Mouse (Mus musculus): ENCODE data around the gene Cd3eap. TPM values are rescaled to one million over a fixed set of nuclear protein-coding genes. Genes with fewer than 3 reads are reported as not detected.

Gene Cd3eap
- polyA plus RNA-seq, 3 experiments from 2014 or later: 8.9 to 22.4 (median 17.6) TPM

- ATAC-seq: no peak
Observed at GRCm38 (mm10) chr7:19331910-19332309, 27.4 kb downstream of the Cd3eap start.

- ATAC-seq: no peak
Observed at GRCm38 (mm10) chr7:19328425-19328824, 30.9 kb downstream of the Cd3eap start.

DNA sequence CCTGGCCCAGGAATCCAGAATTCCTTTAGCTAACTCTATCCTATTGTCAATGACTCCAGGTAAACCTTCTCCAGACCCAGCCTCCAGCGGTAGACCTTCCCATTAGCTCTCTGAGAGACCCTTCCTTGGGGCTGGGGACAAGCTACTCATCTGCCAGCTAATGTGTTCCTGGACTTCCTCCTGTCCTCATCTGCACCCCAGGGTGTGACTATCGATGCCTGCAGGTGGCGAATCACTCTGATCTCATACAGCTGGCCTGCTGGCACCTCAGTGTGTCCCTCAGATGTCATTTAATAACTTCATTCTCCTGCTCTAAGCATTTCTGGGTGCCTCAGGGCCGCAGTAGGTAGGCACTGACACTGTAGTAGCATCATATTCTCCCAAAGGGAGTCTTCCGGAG, 31.5 kb downstream of the Cd3eap start:
- no peak for ATAC-seq

- ATAC-seq: no peak
Observed at GRCm38 (mm10) chr7:19327128-19327527, 32.2 kb downstream of the Cd3eap start.

GRCm38 (mm10) chr7:19326359-19326758, 32.9 kb downstream of the Cd3eap start:
- peak; percentile 11 for ATAC-seq

DNA sequence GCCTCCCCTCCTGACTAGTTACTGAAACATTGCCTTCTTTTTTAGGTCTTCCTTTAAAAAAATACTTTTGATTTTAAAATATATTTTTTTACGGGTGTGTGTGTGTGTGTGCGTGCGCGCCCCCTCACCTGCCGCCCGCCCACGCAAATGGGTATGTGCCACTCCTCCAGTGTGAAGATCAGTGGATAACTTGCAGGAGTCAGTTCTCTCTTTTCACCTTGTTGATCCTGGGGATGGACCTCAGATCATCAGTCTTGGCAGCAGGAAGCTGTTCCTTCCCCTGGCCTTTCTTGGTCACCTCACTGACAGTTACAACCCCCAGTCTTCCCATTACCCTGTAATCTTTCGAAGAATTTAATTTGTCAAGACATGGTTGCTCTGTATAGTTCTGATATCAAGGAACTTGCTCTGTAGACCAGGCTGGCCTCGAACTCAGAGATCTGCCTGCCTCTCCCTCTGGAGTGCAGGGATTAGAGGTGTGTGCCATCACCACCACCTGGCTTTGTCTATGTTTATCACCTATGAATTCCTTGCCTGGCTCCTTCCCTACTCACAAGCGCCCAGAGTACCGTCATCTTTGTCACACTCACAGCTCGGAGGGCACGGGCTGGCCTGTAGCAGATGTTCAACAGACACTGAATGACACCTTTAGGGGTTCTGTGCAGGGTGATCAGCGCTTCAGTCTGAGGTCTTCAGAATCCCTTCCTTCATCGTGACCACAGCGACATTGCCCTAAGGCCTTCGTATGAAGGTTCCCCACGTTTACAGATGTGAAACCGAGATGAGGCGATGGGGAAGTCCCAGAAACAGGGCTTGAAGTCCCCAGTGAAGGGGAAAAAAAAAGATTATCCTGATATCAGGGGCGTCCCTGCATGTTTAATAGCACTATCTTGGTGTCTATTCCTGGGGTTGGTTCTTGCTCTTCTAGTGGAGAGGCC, 33.8 kb downstream of the Cd3eap start:
- ATAC-seq: peak; percentile 60

GRCm38 (mm10) chr7:19324221-19324620, 35.1 kb downstream of the Cd3eap start:
- no peak for ATAC-seq

GRCm38 (mm10) chr7:19322489-19322888, 36.8 kb downstream of the Cd3eap start:
- ATAC-seq: no peak

DNA sequence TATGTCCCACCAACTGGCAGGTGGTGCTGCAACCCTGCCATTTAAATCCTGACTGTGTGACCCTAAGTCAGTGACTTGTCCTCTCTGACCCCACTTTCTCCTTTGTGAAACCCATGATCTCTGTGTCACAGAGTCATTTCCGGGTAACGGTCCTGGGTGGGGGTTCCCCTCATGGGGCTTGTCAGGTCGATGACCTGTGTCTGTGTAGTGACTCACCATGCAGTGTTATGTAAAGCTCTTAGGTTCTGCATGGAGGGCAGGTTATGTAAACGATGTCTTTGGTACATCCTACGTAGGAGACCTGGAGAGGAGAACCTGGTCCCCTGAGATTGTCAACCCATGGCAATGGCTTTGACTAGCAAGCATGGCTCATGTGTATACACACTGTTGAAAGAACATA, 37.8 kb downstream of the Cd3eap start:
- peak; percentile 56 for ATAC-seq

GRCm38 (mm10) chr7:19320637-19321036, 38.6 kb downstream of the Cd3eap start:
- ATAC-seq: no peak

DNA sequence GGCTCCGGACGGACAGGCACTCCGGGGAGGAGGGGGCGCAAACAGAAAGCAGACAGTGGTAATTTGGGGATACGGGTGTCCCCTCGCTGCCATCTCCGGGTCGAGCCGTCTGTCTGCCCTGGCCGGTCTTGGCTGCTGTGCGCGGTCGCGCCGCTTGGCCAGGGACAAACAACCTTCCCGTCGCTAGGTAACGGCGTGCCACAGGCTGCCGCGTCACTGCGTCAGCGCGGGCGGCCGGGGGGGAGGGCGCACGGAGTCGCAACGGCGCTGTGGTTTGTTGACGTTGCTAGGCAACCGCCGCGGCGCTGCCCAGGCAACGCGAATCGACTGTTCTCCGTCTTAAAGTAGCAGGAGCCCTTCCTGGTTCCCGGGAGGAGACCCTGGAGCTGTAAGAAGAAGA, 39.4 kb downstream of the Cd3eap start:
- peak; percentile 88 for ATAC-seq

- ATAC-seq: no peak
Observed at GRCm38 (mm10) chr7:19319458-19319857, 39.8 kb downstream of the Cd3eap start.

GRCm38 (mm10) chr7:19318676-19319075, 40.6 kb downstream of the Cd3eap start:
- ATAC-seq: no peak

DNA sequence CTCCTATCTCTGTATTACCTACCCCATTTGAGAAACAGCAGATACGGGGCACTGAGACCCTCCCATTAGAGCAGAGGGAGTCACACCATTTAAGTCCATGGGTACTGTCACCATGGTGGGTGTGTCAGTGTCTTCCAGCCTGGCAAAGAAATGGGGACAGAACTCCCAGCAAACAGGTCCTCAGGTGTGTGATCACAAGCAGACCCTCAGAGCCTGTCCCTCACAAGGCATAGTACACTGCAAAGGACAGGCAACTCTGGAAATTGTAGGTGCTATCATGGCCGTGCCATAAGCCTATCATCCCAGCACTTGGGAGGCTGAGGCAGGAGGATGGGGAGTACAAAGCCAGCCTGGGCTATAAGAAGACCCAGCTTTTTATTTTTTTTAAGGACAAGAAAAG, 41.1 kb downstream of the Cd3eap start:
- ATAC-seq: no peak

GRCm38 (mm10) chr7:19316451-19317161, 42.7 kb downstream of the Cd3eap start:
- no peak for ATAC-seq

- no peak for ATAC-seq
Observed at GRCm38 (mm10) chr7:19314033-19314432, 45.2 kb downstream of the Cd3eap start.

GRCm38 (mm10) chr7:19311991-19312390, 47.3 kb downstream of the Cd3eap start:
- no peak for ATAC-seq

DNA sequence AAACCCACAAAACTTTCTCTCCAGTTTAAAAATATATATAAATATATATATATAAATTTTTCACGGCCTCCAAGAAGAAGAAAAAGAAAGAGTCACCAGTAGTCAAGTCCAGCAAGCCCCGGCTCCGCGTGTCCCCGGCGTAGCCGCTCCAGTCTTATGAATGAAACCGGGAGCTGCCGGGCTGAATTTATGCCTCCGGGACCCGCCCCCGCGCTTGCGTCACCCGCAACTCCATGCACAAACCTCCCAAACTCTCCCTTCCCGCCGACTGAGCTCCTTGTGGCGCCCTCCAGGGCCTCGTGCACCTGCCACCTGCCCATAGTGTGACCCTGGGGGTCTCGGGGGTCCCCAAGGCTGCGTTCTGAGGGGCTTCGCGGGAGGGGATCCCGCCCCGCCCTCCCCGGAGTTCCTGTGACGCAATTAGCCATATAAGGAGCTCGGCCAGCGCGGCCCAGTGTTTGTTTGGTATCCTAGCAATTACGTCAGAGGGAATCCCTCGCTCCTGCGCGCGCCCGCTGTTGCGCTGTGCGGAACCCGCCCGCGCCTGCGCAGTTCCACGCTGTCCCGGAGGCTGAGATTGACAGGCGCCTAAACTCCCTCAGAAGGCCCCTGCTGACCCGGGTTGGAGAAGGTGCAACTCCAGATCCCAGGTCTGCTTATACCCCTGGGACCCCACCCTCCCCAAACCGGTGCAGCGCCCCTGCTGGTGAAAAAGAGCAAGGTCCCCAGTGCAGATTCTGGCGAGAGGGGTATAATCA, 49.2 kb downstream of the Cd3eap start, which contains the start of gene Fosb:
TSS of gene Fosb (minus strand) at position 168 of the 758 bp plus-strand sequence.
- ATAC-seq: peak; percentile 77

DNA sequence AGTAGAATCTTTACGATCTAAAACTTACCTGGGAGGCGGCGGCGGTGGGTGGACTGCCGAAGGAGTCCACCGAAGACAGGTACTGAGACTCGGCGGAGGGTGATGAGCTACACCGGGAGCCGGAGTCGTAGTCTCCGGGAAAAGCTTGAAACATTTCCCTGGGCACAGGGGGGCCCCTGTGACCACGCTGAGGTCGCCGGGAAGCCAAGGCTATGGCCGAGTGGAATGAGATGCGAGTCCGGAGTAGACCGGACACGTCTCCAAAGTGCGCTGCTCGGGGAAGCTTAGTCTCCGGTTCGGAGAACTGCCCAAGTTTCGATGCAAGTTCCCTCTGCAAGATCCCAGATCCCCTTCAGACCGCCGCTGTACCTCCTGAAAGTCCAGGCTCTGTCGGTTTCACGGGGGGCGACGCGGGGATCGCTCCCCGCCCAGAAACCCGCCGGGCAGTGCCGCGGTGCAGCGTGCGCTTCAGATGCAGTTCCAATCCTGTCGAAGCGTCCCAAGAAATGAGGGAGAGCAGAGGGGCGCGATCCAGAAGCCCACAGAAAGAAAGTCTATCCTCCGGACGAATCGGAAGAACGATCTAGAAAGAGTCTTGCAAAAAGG, 49.9 kb downstream of the Cd3eap start:
- no peak for ATAC-seq

DNA sequence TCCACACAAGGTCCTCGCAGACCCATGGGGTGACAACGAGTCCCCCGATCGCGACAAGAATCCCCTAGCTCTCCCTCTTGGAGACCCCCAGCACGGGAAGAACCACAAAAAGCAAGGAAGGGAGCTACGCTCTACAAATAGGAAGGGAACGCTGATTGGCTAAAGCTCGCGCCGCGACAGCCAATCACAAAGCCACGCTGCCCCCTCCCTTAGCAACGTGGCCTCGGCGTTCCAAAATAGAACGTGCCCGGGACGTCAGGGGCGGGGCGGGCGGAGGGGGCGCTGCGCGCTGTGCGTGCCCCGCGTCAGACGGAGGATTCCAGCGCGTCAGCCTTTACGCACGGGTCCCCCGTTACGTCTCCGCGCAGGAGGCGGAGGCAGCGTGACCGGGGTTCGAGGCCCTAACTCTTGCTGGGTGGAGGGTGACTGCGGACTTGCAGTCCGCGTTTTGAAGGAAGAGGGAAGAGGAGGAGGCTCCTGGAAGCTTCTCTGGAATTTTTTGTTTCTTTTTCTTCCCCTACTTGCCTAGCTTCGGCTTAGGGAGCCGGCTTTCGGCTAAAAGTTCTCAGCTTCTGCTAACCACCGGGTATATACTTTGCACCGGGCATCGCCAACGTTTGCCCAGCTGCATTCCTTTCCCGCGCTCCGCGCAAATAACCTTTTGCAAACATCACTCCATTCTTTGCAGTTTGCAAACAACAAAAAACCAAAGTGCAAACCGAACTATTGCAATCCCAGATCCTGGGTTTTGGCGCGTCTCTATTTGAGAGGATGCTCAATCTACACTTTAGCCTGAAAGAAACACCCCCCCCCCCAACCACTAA, 50.6 kb downstream of the Cd3eap start:
- ATAC-seq: peak; percentile 70

GRCm38 (mm10) chr7:19307739-19308453, 51.4 kb downstream of the Cd3eap start:
- peak; percentile 27 for ATAC-seq
